Mouse (Mus musculus) kidney, postnatal 25 days (tissue): Measurements from ENCODE around the gene Trpc4ap.
"Not testable (repeated sequence)": the region's sequence is repeated elsewhere in the genome, so short reads cannot be mapped to it uniquely, and the experiment has no call there.

Experiments used
- DNase-seq, 2 experiments: peaks; one replicate each; pipeline ENCODE4 v3.0.0; 2021; ENCODE audit warnings: mixed read lengths in 2 of 2

The Trpc4ap gene

GRCm38 (mm10) chr2:155691723-155692493 lies at the start of gene Trpc4ap:
Gene Trpc4ap (minus strand): TSS chr2:155692384.
- DNase-seq = peak; percentile 95 to 97

- no peak for DNase-seq
Observed at GRCm38 (mm10) chr2:155737803-155738202, 45.6 kb upstream of the Trpc4ap start.

DNA sequence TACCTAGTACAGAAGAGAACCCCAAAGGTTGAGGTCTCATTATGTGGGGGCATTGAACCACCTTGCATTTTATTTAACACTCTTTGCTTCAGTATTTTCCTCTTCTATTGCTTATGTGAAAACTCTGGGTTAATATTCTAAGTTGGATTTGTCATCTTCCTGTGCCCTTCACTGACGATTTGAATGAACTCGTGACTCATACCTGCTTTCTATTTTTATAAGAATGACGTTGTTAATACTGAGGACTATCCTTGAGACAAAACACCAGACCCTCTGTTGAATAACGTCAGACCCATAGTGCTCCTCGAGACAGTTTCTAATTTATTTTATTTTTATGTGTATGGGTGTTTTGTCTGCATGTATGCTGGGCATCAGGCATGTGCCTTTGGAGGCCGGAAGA lies 44.8 kb upstream of the Trpc4ap start:
- DNase-seq = no peak

DNA sequence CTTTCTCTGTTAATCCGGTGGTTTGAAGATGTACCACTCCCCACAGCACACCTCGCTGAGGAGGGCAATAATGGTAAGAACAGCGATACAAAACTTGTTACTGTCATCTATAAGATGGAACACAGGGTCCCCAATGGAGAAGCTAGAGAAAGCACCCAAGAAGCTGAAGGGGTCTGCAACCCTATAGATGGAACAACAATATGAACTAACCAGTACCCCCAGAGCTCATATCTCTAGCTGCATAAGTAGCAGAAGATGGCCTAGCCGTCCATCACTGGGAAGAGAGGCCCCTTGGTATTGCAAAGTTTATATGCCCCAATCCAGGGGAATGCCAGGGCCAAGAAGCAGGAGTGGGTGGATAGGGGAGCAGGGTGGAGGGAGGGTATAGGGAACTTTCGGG lies 43.6 kb upstream of the Trpc4ap start, which contains the start of gene Gm17581:
Gene Gm17581, minus strand, starts transcription at position 101 of the 400 bp plus-strand sequence.
- DNase-seq = not testable (repeated sequence)

- no peak for DNase-seq
Observed at GRCm38 (mm10) chr2:155735080-155735479, 42.9 kb upstream of the Trpc4ap start.

GRCm38 (mm10) chr2:155729158-155729645 lies 37.0 kb upstream of the Trpc4ap start, which contains the start of gene Edem2:
Gene Edem2 (minus strand): TSS chr2:155729475.
- DNase-seq = peak; percentile 92 to 94

DNA sequence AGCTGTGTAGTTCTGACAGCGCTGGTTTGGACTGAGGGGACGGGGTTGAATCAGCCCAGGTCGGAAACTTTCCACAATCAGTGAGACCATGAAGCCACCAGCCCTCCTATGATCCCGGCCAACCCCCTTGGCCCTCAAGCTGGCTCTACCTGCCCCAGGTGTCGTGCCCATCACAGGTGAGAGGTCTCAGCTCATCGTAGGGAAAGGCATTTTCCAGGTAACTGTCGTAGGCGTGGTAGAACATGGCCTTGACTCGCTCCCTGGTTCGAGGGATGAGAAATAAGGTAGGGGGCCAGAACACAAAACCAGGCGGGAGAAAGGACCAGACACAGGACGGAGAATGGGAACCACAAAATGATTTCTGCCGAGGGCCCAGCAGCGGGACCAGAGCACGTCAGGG lies 36.6 kb upstream of the Trpc4ap start:
- DNase-seq = no peak

DNA sequence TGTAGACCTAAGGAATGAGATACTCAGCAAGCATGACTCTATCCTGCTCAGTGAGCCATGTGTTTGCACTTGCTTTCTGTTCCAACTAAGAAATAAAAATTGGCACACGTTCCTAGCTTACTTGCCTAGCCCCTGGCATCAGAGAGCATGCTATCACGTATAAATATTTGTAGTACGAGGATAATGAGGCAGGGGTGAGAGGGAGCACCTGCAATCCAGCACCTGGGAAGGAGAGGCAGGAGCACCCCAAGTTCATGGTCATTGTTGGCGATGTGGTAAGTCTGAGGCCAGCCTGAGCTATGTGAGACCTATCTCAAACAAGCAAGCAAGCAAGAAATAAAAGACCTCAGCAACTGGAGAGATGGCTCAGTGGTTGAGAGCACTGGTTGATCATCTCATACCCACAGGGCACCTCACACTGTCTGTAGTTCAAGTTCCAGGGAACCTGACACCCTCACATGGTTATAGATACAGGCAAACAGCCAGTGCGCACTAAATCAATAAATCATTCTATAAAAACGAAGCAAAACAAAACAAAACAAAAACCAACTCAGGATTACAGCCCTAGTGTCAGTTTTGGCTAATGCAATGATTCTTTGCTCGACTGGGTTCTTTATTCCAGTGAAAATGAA lies 35.7 kb upstream of the Trpc4ap start:
- DNase-seq = no peak

GRCm38 (mm10) chr2:155726302-155726701 lies 34.1 kb upstream of the Trpc4ap start:
- no peak for DNase-seq

DNA sequence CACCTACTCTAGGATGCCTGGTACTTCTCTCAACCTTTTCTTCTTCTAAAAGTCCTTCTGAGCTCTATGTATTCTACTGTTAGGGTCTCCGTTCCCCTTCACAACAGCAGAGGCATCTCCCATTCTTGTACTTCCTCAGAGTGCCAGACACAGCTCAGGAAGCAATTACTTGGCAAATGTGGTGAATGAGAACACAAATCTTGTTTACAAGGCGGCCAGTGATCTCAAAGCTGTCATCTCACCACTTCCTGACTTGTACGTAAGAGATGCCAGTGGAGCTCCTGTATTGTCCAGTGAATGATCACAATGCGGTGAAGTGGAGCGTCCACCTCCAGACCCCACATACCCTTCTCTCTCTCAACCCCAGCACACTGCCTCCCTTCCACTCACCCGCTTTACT lies 32.3 kb upstream of the Trpc4ap start:
- DNase-seq = no peak

- no peak for DNase-seq
Observed at GRCm38 (mm10) chr2:155724036-155724435, 31.9 kb upstream of the Trpc4ap start.

DNA sequence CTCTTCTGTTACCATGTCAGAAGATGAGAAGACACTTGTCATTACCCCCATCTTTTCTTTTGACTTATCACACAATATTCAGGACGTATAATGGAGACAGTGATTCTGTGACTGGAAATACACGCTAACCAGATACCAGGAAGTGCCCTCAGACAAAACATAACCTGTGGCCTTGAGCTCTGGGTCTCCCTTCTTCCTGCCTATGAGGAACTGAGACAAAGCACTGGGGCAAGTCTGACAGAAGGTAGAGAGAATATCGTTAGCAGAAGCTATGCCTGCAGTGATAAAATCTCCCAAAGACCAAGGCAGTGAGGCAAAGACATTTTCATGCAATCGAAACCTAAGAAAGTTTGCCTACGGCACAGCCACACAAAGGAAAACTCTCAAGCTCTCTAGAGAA lies 28.4 kb upstream of the Trpc4ap start:
- no peak for DNase-seq

DNA sequence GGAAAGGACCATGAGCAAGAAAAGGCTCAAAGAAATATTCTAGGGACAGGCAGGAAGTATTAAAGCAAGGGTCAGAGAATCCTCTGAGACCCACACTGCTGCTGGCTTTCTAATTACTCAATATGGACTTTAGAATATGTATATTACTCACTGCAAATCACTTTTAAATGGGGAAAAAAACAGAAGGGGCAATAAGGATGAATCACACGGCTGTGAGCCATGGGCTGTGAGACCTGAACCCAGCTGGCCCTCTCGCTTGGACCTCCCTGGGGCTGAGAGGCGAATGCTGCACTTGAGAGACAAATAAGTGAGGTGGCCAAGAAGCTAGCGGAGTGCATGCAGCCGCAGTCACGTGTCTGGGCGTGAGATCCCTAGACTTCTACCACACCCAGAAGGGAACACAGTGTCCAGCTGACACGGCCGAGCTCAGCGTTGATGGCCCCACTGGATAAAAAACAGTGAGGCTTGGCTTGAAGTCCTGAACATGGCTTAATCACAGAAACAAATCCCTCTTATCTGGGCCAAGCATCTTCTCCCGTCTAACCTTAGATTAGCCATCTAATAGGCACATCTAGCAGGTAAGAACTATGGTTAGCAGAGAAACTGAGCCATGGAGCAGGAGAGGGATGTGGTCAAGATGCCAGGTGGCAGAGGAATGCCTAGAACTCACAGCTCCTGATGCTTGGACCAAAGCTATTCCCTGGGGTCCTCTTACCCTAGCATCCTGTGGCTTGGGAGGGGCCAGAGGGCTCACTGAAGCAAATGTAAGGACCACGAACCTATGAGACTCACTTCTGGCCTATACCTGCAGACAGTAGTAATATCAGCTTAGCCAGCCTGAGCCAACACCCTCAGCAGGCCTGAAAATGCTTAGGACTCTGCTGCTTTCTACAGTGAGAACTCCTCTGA lies 25.2 kb upstream of the Trpc4ap start:
- DNase-seq = no peak

- no peak for DNase-seq
Observed at GRCm38 (mm10) chr2:155710557-155710956, 18.4 kb upstream of the Trpc4ap start.

GRCm38 (mm10) chr2:155707251-155707650 lies 15.1 kb upstream of the Trpc4ap start:
- DNase-seq = no peak

GRCm38 (mm10) chr2:155703630-155704029 lies 11.4 kb upstream of the Trpc4ap start:
- no peak for DNase-seq

DNA sequence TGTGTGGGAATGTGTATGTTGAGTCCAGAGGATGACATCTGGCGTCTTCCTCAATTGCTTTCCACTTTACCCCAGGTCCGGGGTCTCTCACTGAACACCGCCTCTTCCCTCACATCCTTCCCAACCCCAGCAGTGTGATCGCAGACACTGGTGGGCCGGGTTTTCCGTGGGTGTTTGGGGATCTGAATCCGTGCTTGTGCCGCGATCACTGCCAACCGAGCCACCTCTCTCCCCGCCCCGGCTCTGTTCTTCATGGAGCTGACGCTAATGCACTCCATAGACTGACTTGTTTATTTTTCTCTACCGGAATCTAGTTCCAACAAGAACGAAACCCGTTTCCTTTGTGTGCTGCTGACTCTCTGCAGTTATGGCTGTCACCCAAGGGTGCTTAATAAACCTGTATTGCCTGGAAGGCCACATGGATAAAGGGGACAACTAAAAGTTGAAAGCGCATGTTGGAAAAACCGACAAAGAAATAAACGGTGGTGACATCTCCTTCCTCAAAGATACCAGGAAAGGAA lies 9.3 kb upstream of the Trpc4ap start:
- no peak for DNase-seq

DNA sequence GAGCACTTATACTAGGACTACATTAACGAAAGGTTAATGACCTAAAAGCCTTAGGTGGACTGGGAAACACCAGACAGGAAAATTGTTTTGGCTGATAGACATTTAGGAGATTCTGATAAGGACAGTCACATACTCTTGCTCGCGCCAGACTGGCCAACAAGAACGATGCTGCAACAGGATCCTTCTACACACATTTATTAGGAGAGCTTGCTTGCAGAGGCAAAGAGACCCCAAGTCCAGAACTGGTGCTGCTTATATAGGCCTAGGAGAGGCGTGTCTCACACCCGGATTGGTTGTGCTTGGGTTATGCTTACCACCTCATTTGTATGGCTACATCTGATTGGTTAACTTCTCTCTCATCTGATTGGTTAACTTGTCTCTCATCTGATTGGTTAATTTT lies 6.3 kb upstream of the Trpc4ap start:
- not testable (repeated sequence) for DNase-seq

DNA sequence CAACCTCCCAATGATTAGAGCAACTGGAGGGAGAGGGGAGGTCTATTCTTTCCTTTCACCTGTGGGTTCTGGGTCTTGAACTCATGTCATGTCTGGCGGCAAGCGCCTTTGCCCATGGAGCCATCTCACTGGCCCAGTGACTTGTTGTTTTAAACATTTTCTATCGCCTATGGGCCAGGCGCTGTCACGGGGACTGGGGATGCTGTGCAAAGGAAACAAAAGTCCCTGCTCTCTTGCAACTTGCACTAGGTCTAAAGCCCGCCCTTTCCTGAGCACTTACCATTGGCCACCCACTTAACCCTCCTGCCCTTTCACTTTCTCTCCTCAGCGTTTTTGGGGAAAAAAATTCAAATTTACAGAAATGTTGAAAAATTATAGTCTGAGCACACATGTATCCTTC lies 4.7 kb upstream of the Trpc4ap start:
- DNase-seq = no peak

- peak; percentile 89 to 97 for DNase-seq
Observed at GRCm38 (mm10) chr2:155696091-155696558, 3.9 kb upstream of the Trpc4ap start.

DNA sequence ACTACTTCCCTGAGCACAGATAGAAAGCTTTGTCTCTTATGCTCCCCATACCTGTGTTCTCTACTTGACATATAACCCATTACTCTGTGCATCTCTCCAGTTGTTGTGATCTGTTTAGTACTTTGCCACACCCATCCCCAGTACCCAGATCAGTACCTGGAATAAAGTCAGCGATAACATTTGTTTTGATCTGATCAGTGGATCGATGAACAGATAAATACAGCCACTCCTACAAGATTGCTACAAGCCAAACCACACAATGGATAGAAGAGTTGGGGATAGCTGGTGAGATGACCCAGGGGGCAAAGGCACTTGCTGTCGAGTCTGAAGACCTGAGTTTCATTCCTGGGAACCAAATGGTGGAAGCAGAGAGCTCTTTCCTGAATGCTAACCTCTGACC lies 3.1 kb upstream of the Trpc4ap start:
- DNase-seq = no peak

GRCm38 (mm10) chr2:155694564-155694963 lies 2.4 kb upstream of the Trpc4ap start:
- no peak for DNase-seq

DNA sequence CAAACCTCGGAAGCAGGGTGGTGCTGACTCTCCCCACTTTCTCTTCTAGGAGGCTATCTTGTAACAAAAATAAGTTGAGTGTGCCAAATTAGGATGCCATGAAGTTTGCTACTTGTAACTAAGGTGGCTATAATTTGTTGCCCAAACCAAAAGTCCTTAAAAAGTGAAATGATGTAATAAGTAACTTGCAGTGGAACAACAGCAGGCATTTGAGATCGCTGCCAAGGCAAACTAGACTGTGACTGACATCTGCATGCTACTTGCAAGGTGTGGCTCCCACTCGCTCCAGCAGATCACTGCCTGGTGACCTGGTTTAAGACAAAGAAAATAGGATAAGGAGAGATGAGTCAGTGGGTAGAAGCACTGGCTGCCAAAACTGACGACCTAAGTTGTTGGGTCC lies 952 bp upstream of the Trpc4ap start:
- DNase-seq = peak; percentile 19 to 48
